11 mouse cellular contexts compared by ENCODE assay signal in the genomic region with DNA sequence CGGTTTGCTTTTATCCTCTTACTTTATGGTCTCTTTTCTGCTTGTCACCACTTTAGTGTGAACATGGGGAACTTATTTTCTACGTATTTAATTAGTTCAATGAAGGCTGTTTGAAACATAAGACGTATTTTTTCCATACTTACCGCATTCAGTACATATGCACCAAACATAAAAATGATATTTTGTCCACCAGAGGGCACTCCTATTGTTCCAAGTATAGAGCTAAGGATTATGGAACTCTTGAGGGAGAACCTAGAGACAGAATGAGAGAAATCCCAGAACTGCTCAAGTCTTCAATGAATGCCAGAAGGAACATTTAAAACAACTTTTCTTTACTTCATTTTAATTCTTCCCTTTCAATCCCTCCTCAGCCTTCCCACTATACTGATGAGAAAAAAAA.
DNase-seq lines count a peak whose midpoint lies in the region; ATAC-seq and TF ChIP-seq lines count a peak whose summit lies in the region.
"Had no signal": no experiment of that assay in that cellular context is flagged by ENCODE, and none has a peak within 500 bp of the region (broad histone marks: within the 10 kb centered on the region; RNA-seq: fewer than 3 reads in every experiment).

No protein-coding gene starts in this region.

- TF ChIP-seq CTCF in brain, embryonic 14.5 days (IDR thresholded peaks at IDR 0.05; ENCODE audit: borderline replicate concordance, extremely low read depth, insufficient read depth, insufficient read length) = no peak

- no peaks in the 10 kb centered on the region for H3K4me1 ChIP-seq in hindbrain, embryonic 11.5 days (replicated peaks; ENCODE audit: control insufficient read depth, insufficient read depth, low read length)
- H3K4me1 ChIP-seq in hindbrain, embryonic 16.5 days (ENCODE audit: control insufficient read depth, insufficient read depth, low read depth, low read length) = no peaks in the 10 kb centered on the region
- no peaks in the 10 kb centered on the region for H3K4me1 ChIP-seq in midbrain, embryonic 14.5 days (ENCODE audit: control insufficient read depth, insufficient read depth, low read length)
- H3K4me1 ChIP-seq in midbrain, embryonic 16.5 days (ENCODE audit: control insufficient read depth, insufficient read depth, low read length) = no peaks in the 10 kb centered on the region
- H3K4me1 ChIP-seq: embryonic facial prominence, embryonic 12.5 days; limb, embryonic 15.5 days; neural tube, embryonic 12.5 days had no signal

- whole genome bisulfite sequencing in hindbrain, embryonic 11.5 days = 79% methylated on average over 4 of the region's 4 CpGs
- 72% methylated on average over 4 of the region's 4 CpGs for WGBS in hindbrain, embryonic 16.5 days
- WGBS in midbrain, embryonic 14.5 days = 71% methylated on average over 4 of the region's 4 CpGs
- WGBS in midbrain, embryonic 16.5 days = 79% methylated on average over 4 of the region's 4 CpGs

- TF ChIP-seq POLR2A in brain, embryonic 14.5 days (IDR thresholded peaks at IDR 0.05; ENCODE audit: borderline replicate concordance, extremely low read depth, insufficient read depth, insufficient read length, poor library complexity, severe bottlenecking) = no peak

- no peak overlapping the region for H3K4me3 ChIP-seq in hindbrain, embryonic 11.5 days (ENCODE audit: low read depth, low read length)
- H3K4me3 ChIP-seq in hindbrain, embryonic 16.5 days (ENCODE audit: low read length) = no peak overlapping the region
- H3K4me3 ChIP-seq in midbrain, embryonic 14.5 days (replicated peaks; ENCODE audit: low read depth, low read length) = no peak overlapping the region
- H3K4me3 ChIP-seq in midbrain, embryonic 16.5 days (ENCODE audit: low read depth, low read length) = no peak overlapping the region
- H3K4me3 ChIP-seq: embryonic facial prominence, embryonic 12.5 days; limb, embryonic 15.5 days; neural tube, embryonic 12.5 days had no signal

- H3K4me2 ChIP-seq in hindbrain, embryonic 11.5 days (replicated peaks; ENCODE audit: low read depth, low read length) = no peak overlapping the region
- no peak overlapping the region for H3K4me2 ChIP-seq in hindbrain, embryonic 16.5 days (ENCODE audit: low read length)
- no peak overlapping the region for H3K4me2 ChIP-seq in midbrain, embryonic 14.5 days (ENCODE audit: low read length)
- H3K4me2 ChIP-seq in midbrain, embryonic 16.5 days (ENCODE audit: low read length) = no peak overlapping the region
- H3K4me2 ChIP-seq: embryonic facial prominence, embryonic 12.5 days; limb, embryonic 15.5 days; neural tube, embryonic 12.5 days had no signal

- peak; percentile 45 for DNase-seq in hindbrain, embryonic 11.5 days (ENCODE audit: low spot score)
- peak; percentile 75 for DNase-seq in midbrain, embryonic 14.5 days
- DNase-seq in brain, embryonic 14.5 days (ENCODE audit: low read depth) = peak; percentile 60
- DNase-seq in telencephalon, adult 2 months (ENCODE audit: low read depth, low spot score) = peak; percentile 29
- DNase-seq in urinary bladder, postnatal 14 days (ENCODE audit: low spot score) = no peak
- DNase-seq: heart, adult 11 months had no signal

- no peak for ATAC-seq in hindbrain, embryonic 11.5 days (ENCODE audit: low FRiP score)
- no peak for ATAC-seq in hindbrain, embryonic 16.5 days
- ATAC-seq in midbrain, embryonic 14.5 days (ENCODE audit: low FRiP score, low TSS enrichment) = 0 out of 2 replicates have a peak, but pooled peaks have one; percentile 58
- no peak for ATAC-seq in midbrain, embryonic 16.5 days

- H3K36me3 ChIP-seq in hindbrain, embryonic 11.5 days (ENCODE audit: control insufficient read depth, insufficient read depth, low read length) = no peaks in the 10 kb centered on the region
- no peaks in the 10 kb centered on the region for H3K36me3 ChIP-seq in hindbrain, embryonic 16.5 days (ENCODE audit: control insufficient read depth, insufficient read depth, low read length)
- H3K36me3 ChIP-seq in midbrain, embryonic 14.5 days (ENCODE audit: control insufficient read depth, insufficient read depth, low read length) = no peaks in the 10 kb centered on the region
- H3K36me3 ChIP-seq in midbrain, embryonic 16.5 days (ENCODE audit: control insufficient read depth, insufficient read depth, low read length) = no peaks in the 10 kb centered on the region
- H3K36me3 ChIP-seq: embryonic facial prominence, embryonic 12.5 days; limb, embryonic 15.5 days; neural tube, embryonic 12.5 days had no signal

- H3K9me3 ChIP-seq in hindbrain, embryonic 11.5 days (ENCODE audit: control insufficient read depth, low read length) = no peaks in the 10 kb centered on the region
- no peaks in the 10 kb centered on the region for H3K9me3 ChIP-seq in hindbrain, embryonic 16.5 days (ENCODE audit: control insufficient read depth, low read length)
- no peaks in the 10 kb centered on the region; the same call in 1 of the 2 replicates for H3K9me3 ChIP-seq in midbrain, embryonic 14.5 days (ENCODE audit: control insufficient read depth, low read length)
- no peaks in the 10 kb centered on the region for H3K9me3 ChIP-seq in midbrain, embryonic 16.5 days (replicated peaks; ENCODE audit: control insufficient read depth, low read length, poor library complexity, severe bottlenecking)
- H3K9me3 ChIP-seq: embryonic facial prominence, embryonic 12.5 days; limb, embryonic 15.5 days; neural tube, embryonic 12.5 days had no signal

- H3K27me3 ChIP-seq in hindbrain, embryonic 11.5 days (ENCODE audit: control insufficient read depth, insufficient read depth, low read length) = no peaks in the 10 kb centered on the region
- H3K27me3 ChIP-seq in hindbrain, embryonic 16.5 days (replicated peaks; ENCODE audit: control insufficient read depth, insufficient read depth, low read length) = no peaks in the 10 kb centered on the region
- H3K27me3 ChIP-seq in midbrain, embryonic 14.5 days (ENCODE audit: control insufficient read depth, insufficient read depth, low read length) = no peaks in the 10 kb centered on the region
- no peaks in the 10 kb centered on the region for H3K27me3 ChIP-seq in midbrain, embryonic 16.5 days (ENCODE audit: control insufficient read depth, insufficient read depth, low read depth, low read length)
- H3K27me3 ChIP-seq: embryonic facial prominence, embryonic 12.5 days; limb, embryonic 15.5 days; neural tube, embryonic 12.5 days had no signal

- no peak overlapping the region for H3K9ac ChIP-seq in hindbrain, embryonic 11.5 days (ENCODE audit: low read depth, low read length)
- H3K9ac ChIP-seq in hindbrain, embryonic 16.5 days (ENCODE audit: low read depth, low read length) = no peak overlapping the region
- H3K9ac ChIP-seq in midbrain, embryonic 14.5 days (replicated peaks; ENCODE audit: low read length) = no peak overlapping the region
- no peak overlapping the region for H3K9ac ChIP-seq in midbrain, embryonic 16.5 days (ENCODE audit: low read depth, low read length)
- H3K9ac ChIP-seq: embryonic facial prominence, embryonic 12.5 days; limb, embryonic 15.5 days; neural tube, embryonic 12.5 days had no signal

- no peak overlapping the region for H3K27ac ChIP-seq in hindbrain, embryonic 11.5 days (ENCODE audit: low read depth, low read length)
- H3K27ac ChIP-seq in hindbrain, embryonic 16.5 days (ENCODE audit: low read depth, low read length) = no peak overlapping the region
- H3K27ac ChIP-seq in midbrain, embryonic 14.5 days (replicated peaks; ENCODE audit: low read depth, low read length) = no peak overlapping the region
- H3K27ac ChIP-seq in midbrain, embryonic 16.5 days (ENCODE audit: low read length) = no peak overlapping the region
- H3K27ac ChIP-seq: embryonic facial prominence, embryonic 12.5 days; limb, embryonic 15.5 days; neural tube, embryonic 12.5 days had no signal
